Mouse (Mus musculus): Measurements from ENCODE around the gene Banp.
A peak's percentile ranks its signal among the peaks of the same experiment; 100 is the strongest.

Gene Banp

DNA sequence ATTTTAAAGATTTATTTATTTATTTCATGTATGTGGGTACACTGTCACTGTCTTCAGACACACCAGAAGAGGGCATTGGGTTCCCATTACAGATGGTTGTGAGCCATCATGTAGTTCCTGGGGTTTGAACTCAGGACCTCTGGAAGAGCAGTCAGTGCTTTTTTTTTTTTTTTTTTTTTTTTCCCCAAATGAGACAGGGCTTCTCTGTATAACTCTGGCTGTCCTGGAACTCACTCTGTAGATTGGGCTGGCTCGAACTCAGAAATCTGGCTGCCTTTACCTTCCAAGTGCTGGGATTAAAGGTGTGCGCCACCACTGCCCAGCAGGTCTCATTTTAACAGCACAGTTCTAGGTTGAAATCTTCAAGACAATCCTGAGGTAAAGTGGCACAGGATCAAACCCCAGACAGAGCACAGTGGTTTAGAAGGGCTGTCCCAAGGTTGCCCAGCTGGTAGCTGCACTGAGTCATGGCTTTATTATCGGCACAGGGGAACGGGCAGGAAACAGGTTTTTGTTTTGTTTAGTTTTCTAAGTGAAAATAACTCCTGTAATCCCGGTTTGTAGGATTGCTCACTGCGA, at the start of gene Banp:
TSS of gene Banp (plus strand) at position 529 of the 579 bp plus-strand sequence.
- DNase-seq (ENCODE audit: low spot score in 2 of 2): no peak

DNA sequence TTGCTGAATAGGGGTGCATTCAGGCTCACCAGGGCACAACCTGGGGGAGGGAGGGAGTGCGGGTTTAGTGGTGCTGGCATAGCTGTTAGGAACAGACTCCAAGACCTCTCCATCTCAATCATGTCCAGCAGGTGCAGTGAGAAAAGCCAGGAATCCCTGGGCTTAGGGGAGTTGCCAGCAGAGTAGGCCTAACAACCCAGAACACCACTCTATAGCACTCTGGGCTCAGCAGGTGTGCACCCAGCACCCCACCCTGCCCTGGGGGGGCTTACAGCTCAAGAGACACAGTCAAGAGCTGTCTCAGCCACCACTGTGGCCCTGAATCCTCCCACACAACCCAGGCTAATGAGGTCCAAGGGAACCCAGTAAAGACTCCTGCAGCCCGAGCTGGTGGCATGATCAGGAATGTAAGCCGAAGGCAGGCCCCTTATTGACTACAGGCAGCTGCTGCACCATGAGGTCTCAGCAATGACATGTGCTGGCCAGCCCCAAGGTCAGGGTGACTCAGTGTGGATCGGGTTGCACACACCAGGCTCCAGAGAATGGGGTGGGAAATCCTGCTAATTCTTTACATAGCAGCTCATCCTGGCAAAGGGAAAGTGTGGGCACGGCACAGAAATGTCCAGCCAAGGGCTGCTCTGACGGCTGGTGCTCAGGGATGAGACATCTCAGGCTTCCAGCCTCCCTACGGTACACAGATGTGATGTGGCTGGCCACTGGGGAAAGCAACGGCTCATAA, 47.9 kb upstream of the Banp start:
- DNase-seq (ENCODE audit: low spot score in 2 of 2): no peak

DNA sequence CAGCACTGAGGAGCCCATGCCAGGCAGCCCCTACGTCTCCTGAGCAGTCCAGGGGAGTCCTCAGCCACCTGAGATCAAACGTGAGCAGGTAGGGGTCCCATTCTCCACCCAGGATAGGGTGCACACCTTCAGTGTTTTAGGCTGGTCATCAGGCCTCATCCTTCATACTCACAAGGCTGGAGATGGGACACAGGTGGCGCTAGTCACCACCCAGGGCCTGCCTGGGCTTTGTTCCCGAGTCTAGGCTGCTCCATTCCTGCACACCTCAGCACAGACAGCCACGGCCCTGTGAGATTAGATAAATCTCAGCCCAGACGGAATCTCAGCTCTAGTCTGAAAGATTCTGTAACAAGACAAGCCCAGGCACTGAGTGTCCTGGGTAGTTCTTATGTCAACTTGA, 45.6 kb upstream of the Banp start:
- DNase-seq (ENCODE audit: low spot score in 2 of 2): no peak

DNA sequence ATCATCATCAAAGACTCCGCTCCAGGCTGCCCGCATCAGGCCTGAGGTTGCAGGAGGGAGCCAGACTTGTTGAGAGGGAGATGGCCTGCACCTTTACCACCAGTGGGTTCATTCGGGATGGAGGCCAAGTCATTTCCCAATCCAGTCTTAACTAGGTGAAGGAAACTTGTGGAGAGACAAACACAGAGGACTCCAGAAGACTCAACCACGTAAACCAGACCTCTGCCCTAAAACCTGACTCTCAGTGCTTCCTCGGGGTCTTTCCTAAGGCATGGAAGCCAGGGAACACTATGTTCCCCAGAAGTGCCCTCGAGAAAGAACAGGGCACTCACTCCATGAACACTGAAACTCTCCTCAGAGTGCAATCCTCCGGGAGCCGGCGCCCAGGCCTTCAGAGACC, 44.6 kb upstream of the Banp start:
- no peak for DNase-seq (ENCODE audit: low spot score in 2 of 2)

DNA sequence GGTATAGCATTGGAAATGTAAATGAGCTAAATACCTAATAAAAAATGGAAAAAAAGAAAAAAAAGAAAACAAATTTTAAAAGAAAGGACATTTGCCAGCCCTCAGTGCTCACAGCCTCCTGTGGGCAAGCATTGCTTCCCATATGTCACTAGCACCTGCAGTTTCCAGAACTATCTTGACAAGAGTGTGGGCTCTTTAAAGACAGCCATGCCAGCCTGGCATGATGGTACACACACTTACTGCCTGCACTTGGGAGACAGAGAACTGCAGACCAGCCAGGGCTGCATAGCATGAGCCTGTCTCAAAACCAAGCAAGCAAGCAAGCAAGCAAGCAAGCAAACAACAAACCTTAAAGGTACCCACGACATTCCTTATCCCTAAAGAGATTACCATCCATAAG, 44.1 kb upstream of the Banp start:
- DNase-seq (ENCODE audit: low spot score in 2 of 2): no peak

DNA sequence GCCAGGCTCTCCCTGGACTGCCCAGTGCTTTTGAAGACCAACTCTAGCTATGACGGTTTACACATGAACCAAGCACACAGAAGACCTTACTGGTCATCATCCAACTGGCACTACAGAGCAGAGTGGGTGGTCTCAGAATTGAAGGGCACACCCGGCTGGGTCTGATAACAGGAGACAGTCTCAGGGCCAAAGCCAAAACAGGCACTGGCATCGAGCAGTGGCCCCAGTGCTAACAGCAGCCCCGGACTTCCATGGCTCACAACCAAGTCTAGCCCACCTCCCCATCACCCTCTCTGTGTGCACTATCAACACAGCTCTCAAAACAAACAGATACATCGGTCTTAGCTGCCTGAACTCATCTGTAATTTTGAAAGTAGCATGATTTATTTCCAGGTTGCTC, 43.7 kb upstream of the Banp start:
- no peak for DNase-seq (ENCODE audit: low spot score in 2 of 2)

DNA sequence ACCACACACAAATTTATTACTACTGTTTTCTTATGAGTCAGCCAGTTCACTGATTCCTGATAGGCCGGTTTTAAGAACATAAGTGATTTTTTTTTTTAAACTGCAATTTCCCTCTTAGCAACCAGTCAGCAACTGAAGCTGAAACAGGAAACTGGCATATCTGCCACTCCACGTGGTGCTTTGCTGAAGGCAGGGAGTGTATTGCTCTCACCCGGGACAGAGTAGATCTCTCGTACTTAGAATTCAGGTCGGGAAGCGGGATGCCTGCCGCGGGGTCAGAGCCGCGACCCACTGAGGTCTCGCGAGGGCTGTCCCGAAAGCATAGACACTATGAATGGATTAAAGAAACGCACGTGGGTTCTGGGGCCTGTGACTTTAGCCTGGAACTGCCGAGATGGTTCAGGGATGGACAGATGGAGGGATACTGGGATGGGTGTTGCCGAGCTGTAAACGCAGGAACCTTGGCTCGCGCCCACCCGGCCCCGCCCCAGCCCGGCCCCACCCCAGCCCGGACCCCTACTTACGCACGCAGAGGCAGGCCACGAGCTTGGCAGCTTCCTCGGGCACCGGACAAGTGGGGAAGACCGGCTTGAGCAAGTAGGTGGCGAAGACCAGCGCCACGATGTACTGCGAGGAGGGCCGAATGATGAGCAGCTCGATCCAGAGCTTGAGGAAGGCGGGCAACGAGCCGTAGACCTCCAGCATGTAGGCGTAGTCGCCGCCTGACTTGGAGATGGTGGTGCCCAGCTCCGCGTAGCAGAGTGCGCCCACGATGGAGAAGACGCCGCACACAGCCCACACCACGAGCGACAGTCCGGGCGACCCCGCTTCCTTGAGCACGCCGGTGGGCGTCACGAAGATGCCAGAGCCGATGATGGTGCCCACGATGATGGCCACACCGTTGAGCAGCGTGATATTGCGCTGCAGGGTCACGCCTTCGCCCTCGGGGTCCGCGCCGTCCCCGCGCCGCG, 42.7 kb upstream of the Banp start:
- DNase-seq (ENCODE audit: low spot score in 2 of 2): peak; percentile 65 to 76

DNA sequence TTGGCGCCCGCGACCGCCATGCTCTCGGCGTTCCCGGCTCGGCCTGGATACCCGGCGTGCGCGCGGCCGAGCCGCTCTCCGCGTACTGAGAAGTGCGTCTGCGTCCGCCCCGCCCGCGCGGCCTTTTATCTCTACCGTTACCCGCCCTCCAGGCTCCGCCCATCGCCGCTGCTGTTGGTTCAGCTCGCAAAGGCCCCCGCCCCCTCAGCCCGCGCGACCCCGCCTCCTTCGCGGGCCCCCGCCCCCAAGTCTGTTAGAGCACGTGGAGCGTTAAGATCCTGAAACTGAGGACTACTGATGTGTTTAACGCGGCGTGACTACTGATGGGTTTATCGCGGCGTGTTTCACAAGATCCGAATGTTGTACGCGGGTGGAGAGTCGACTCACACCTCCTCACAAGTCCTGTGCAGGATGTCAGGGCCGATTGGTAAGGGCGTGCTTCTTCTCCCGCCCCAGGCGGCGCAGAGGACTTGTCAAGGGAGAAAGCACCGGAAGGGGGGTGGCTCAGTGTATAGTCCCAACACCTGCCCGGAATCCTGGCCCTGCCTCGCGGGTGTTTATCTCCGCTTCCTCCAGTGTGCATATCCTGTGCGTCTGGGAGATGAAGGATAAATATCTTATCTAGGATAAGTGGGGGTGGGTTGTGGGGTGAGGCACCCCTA, 41.8 kb upstream of the Banp start, which contains the start of gene Slc7a5:
TSS of gene Slc7a5 (minus strand) at position 108 of the 662 bp plus-strand sequence.
- peak; percentile 99 for DNase-seq (ENCODE audit: low spot score in 2 of 2)

DNA sequence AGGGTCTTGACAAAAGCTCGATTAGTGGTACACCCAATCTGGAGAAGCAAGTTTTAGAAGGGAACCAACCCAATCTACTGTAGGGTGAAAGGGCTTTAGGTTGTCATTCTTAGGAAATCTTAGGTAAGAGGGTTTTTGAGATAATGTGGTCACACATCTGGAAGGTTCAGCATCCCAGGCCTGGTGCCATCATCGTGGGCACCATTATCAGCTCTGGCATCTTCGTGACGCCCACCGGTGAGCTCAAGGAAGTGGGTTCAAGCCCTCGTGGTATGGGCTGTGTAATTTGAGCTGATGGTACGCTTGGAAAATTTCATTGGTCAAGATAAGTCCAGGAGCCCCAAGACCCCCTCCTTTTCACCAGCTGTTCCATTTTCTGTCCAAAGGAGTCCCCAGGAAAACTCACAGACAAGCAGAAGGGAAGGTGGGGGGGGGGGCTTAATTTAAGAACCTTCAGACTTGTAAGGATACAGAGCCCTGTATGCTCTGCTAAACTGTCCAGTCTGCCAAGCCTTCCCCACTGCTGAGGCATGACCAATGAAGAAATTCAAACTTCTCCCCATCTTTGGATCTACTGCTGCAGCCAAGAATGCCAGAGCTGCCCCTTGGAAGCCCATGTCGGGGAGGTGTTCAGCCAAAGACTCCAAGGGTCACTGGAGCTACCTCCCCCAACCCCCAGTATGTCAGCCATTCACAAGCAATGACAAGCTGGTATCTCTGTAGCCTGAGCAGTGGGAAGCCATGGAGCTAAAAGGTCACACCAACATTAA, 41.0 kb upstream of the Banp start:
- no peak for DNase-seq (ENCODE audit: low spot score in 2 of 2)

DNA sequence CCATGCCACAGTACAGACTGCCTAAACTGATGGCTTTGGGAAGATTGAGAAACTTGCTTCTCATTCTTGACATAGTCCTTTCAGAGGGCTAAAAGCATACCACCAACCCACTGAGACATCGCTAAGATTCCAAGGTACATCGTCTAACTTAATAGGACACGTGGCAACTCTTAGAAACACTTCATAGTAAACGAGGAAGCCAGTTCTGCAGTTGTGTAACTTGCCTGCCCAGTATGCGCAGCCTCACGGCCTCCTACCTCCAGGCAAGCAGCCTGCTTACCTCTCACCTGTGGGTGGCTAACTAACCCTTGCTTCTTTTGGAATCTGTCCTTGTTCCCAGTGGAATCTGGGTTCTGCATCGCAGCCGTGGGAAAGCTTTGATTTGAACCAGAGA, 40.4 kb upstream of the Banp start:
- DNase-seq (ENCODE audit: low spot score in 2 of 2): no peak

DNA sequence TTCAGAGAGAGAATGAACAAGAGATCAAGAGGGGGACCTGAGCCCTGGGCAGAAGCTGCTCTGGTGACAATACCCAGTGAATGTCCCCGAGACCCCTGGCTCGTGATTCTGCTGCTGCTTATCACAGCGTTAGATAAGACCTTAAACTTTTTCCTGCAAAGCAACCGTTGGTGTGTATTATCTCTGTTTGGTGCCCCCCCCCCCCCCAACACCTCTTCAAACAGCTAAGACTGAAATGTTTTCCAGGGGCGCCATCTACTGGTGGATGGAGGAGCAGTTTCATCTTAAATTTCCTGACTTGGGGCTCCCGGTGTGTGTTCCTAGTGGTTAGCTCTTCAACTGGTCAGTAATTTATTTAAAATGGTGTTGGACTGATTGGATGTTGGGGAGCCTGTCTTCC, 39.9 kb upstream of the Banp start:
- peak; percentile 75 to 88 for DNase-seq (ENCODE audit: low spot score in 2 of 2)

DNA sequence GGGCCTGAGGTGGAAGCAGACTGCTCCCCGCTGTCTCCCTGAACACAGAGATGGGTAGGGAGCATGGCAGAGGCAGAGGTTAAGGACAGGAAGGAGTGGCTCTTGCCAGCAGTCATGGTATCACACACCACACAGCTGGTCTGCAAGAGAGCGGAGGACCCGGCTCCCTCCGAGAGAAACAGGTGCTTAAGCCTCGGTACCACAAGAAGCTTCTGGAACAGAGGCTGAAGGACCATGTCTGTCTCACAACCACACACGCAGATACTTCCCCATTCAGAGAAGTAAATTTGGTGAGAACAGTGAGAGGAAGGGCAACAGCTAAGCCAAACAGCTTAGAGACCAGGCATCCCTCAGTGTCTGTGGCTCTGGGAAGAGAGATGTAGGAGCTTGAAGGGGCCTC, 38.1 kb upstream of the Banp start:
- no peak for DNase-seq (ENCODE audit: low spot score in 2 of 2)

DNA sequence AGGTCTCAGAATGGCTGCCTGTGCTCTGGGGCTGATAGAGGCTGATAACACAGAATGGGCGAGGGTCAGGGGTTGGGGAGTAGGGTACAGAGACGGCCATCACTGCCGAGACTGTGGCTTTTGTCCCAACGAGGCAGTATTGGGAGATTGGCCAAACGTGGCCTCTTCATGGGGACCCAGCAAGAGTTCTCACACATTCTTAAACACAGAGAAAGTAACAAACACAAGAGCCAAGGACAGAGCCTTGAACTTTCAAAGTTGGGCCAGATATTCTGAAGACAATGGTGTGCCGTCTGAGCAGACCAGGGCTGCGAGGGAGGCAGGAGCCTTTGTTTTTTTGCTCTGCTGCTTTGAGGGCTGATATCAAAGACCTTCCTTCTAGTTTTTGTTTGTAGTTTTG, 37.6 kb upstream of the Banp start:
- no peak for DNase-seq (ENCODE audit: low spot score in 2 of 2)

DNA sequence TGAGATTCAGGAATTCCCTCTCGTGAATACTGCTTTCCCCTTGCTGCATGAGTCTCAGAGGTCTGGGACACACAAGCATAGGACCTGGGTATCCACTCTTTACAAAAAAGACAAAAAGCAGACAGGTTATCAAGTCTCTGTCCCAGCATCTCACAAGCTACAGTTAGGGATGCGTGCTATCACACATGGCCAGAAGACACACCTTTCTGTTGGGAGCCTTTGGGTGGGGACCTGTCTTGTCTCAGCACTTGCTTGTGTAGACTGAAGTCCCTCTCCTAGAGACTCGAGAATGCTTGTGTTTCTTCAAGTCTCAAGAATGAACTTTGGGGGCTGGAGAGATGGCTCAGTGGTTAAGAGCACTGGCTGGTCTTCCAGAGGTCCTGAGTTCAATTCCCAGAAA, 36.7 kb upstream of the Banp start:
- no peak for DNase-seq (ENCODE audit: low spot score in 2 of 2)

DNA sequence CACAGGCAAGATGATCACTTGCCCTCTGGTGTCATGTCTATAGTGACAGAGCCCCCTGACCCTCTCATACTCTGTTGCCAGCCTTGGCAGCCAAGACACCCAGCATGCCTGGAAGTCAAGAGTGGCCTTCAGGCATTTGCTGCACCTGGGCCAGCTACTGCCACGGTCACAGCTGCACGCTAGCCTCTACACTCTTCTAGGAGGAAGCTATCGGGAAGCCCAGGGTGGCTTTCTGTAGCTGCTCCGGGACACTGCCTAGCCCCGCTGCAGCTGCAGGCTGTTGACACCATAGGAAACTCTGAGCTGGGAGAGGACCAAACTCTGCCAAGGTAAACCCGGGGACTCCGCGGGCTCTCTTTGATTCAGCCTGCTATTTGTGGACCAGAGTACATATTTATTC, 36.2 kb upstream of the Banp start:
- DNase-seq (ENCODE audit: low spot score in 2 of 2): peak in 1 of 2 experiments; percentile 28

DNA sequence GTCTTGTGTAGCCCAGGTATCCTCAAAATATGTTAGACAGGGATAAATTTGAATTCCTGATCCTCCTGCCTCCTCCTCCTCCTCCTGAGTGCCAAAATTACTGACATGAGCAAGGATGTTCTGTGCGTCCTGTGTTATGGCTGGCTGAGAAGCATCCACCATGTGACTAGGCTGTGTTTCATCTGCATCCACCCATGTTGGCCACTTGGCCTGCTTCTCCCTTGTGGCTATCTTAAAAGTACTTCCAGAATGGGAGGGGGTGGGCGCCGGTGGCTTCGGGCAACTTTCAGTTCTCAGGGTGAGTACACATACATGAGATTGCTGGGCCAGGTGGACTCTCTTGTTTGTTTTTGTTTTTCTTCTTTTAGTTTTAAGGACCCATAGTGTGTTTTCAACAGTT, 30.4 kb upstream of the Banp start:
- no peak for DNase-seq (ENCODE audit: low spot score in 2 of 2)

DNA sequence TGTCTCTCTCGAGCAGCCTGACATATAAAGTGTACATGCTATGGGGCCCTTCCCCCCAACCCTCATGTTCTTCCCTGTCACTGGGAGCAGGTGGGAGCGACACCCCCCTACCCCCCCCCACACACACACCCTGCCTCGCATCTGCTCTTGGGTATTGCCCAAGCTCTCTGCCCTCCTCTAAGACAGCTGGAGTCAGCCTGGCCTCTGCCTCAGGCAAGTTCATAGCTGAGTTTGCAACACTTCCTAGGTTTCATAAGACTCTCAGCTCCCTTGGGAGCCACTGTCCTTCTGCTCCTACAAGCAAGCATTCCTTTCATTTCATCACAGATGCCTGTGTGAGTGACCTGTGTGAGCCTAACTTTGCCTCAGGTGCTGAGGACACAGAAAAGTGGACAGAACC, 29.8 kb upstream of the Banp start:
- no peak for DNase-seq (ENCODE audit: low spot score in 2 of 2)

DNA sequence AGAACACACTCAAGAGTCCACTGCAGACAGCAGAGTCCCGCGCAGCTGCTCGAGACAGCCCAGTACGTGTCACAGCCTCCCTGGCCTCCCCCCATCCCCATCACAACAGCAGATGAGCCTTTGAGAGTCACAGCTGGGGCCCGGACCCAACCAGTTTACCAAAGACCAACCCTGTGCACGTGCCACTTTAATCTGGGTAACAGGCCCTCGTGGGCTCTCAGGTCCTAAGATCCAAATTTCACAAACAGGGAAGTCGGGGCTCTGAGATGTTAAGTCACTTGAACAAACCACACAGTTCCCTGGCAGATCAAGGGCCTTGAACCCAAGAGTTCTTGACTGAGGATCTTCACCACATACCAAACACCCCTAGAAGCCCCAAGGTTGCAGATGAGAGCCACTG, 28.0 kb upstream of the Banp start:
- DNase-seq (ENCODE audit: low spot score in 2 of 2): no peak

DNA sequence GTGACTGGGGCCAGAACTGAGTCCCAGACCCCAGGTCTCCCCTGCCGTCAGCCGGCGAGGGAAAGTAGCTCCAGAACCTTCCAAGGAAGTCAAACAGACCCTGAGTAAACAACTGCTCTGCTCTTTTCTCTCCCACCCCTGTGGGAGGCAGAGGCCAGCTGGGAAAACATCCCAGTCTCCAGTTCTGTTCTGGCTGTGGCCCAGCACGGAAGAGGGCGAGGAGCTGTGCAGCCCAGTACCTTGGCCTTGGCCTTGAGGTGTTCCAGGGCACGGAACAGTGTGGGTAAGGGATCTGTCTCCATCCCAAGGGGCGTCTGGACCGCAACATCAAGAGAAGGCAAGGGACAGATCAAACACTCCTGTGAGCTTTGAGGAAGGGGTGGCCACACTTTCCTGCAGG, 27.4 kb upstream of the Banp start:
- peak in 1 of 2 experiments; percentile 61 for DNase-seq (ENCODE audit: low spot score in 2 of 2)

DNA sequence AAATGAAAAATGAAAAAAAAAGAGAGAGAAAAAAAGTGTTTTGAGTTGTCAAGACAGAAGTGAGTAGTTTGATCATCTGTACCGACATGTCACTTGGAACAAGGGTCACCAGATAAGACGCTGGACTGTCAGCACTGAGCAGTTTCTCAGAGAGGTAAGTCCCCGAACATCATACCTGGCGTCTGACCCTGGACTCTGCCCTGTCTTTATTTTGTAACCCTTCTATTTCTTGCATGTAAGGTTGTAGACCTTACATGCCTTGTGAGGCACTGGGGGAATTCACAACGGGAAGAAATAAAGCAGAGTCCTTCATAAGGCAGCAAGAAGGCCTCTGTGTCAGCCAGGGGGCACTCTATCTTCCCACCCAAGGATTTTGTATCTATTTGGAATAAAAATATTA, 24.9 kb upstream of the Banp start:
- DNase-seq (ENCODE audit: low spot score in 2 of 2): no peak

DNA sequence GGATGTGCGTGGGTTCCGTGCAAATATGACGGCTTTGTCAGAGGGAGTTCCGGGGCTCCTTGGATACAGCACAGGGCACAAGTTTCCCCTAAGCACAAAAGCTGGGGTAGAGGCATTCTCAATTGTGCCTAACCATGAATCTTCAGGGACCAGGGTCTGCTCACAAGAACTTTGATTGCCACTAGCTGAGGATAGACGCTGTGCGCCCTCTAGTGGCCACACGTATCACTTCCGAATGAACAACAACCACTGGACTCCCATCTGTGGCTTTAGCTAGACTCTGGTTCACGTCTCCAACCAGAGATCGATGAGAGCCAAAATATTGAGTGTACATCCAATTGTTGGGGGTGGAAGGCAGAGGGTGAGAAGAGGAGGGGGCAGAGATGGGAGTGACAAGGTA, 23.9 kb upstream of the Banp start:
- peak; percentile 84 to 90 for DNase-seq (ENCODE audit: low spot score in 2 of 2)

All from right cerebral cortex, postnatal 10 days (tissue).